13 mouse cellular contexts compared by ENCODE assay signal in genomic region chr5:134895291-134895690, GRCm38 (mm10). TPM values are rescaled to one million over a fixed set of nuclear protein-coding genes. Genes with fewer than 3 reads are reported as not detected.
DNase-seq lines count a peak whose midpoint lies in the region; ATAC-seq and TF ChIP-seq lines count a peak whose summit lies in the region.
"Had no signal": no experiment of that assay in that cellular context is flagged by ENCODE, and none has a peak within 500 bp of the region (broad histone marks: within the 10 kb centered on the region; RNA-seq: fewer than 3 reads in every experiment).

No protein-coding gene starts in this region.

- no peak overlapping the region for H3K27ac ChIP-seq in kidney, postnatal 0 days
- no peak overlapping the region for H3K27ac ChIP-seq in embryonic facial prominence, embryonic 10.5 days (replicated peaks)
- H3K27ac ChIP-seq in midbrain, postnatal 0 days (ENCODE audit: low read depth, low read length): no peak overlapping the region
- H3K27ac ChIP-seq: macrophage had no signal

- WGBS in kidney, postnatal 0 days: 41% methylated on average over 8 of the region's 8 CpGs
- WGBS in embryonic facial prominence, embryonic 10.5 days: 42% methylated on average over 8 of the region's 8 CpGs
- 79% methylated on average over 8 of the region's 8 CpGs for WGBS in midbrain, postnatal 0 days

- H3K9ac ChIP-seq in kidney, postnatal 0 days (ENCODE audit: low read depth, low read length): no peak overlapping the region
- H3K9ac ChIP-seq in midbrain, postnatal 0 days (replicated peaks; ENCODE audit: low read length, poor library complexity, severe bottlenecking): no peak overlapping the region

- no peak overlapping the region for H3K4me3 ChIP-seq in kidney, postnatal 0 days (replicated peaks; ENCODE audit: low read depth, low read length)
- H3K4me3 ChIP-seq in embryonic facial prominence, embryonic 10.5 days: no peak overlapping the region
- no peak overlapping the region for H3K4me3 ChIP-seq in midbrain, postnatal 0 days (ENCODE audit: low read depth, low read length)

- intact Hi-C loops in heart, postnatal 14 days (cut with DNase I): no loop called here

- no peaks in the 10 kb centered on the region for H3K9me3 ChIP-seq in kidney, postnatal 0 days (replicated peaks; ENCODE audit: low read length)
- H3K9me3 ChIP-seq in embryonic facial prominence, embryonic 10.5 days: no peaks in the 10 kb centered on the region
- H3K9me3 ChIP-seq in midbrain, postnatal 0 days (ENCODE audit: low read length): no peaks in the 10 kb centered on the region

- H3K4me2 ChIP-seq in kidney, postnatal 0 days (ENCODE audit: low read length): no peak overlapping the region
- no peak overlapping the region for H3K4me2 ChIP-seq in midbrain, postnatal 0 days (ENCODE audit: low read depth, low read length, poor library complexity, severe bottlenecking)

- H3K4me1 ChIP-seq in kidney, postnatal 0 days (replicated peaks; ENCODE audit: insufficient read depth, low read length): no peaks in the 10 kb centered on the region
- H3K4me1 ChIP-seq in embryonic facial prominence, embryonic 10.5 days: peaks cover 40% of the 10 kb centered on the region
- H3K4me1 ChIP-seq in midbrain, postnatal 0 days (ENCODE audit: insufficient read depth, low read length): no peaks in the 10 kb centered on the region

- peak; percentile 29 for DNase-seq in kidney, postnatal 0 days (ENCODE audit: low spot score)
- DNase-seq in kidney, postnatal 36 days: no peak
- peak; percentile 79 for DNase-seq in embryonic facial prominence, embryonic 10.5 days (ENCODE audit: low spot score)
- peak; percentile 73 to 74 for DNase-seq in heart, postnatal 14 days
- peak; percentile 61 for DNase-seq in lung, postnatal 14 days
- no peak for DNase-seq in midbrain, postnatal 0 days (ENCODE audit: low spot score)
- DNase-seq in right cerebral cortex, adult 2 months (ENCODE audit: low spot score in 2 of 2): no peak
- DNase-seq: cerebellum, adult 18-20 months had no signal

- H3K36me3 ChIP-seq in kidney, postnatal 0 days (ENCODE audit: insufficient read depth, low read length): no peaks in the 10 kb centered on the region
- no peaks in the 10 kb centered on the region for H3K36me3 ChIP-seq in embryonic facial prominence, embryonic 10.5 days (replicated peaks)
- no peaks in the 10 kb centered on the region for H3K36me3 ChIP-seq in midbrain, postnatal 0 days (ENCODE audit: insufficient read depth, low read length)

- ATAC-seq in kidney, postnatal 0 days (replicated peaks; ENCODE audit: low FRiP score, low read depth): no peak
- no peak for ATAC-seq in midbrain, postnatal 0 days (ENCODE audit: low FRiP score)
- no peak for ATAC-seq in erythroid progenitor cell, adult 5-6 weeks (replicated peaks; ENCODE audit: low FRiP score, poor library complexity, severe bottlenecking)
- ATAC-seq: activated CD4-positive, CD25-positive, alpha-beta regulatory T cell, adult 4 months had no signal

- H3K27me3 ChIP-seq in kidney, postnatal 0 days (ENCODE audit: insufficient read depth, low read length): no peaks in the 10 kb centered on the region
- peaks cover 4% of the 10 kb centered on the region; the same call in 1 of the 2 replicates for H3K27me3 ChIP-seq in embryonic facial prominence, embryonic 10.5 days (replicated peaks; ENCODE audit: low read depth, poor library complexity, severe bottlenecking)
- no peaks in the 10 kb centered on the region for H3K27me3 ChIP-seq in midbrain, postnatal 0 days (ENCODE audit: insufficient read depth, low read length)

- TF ChIP-seq CTCF in kidney, postnatal 0 days (IDR thresholded peaks at IDR 0.05; ENCODE audit: low read depth): no peak
- no peak for TF ChIP-seq CTCF in midbrain, postnatal 0 days (IDR thresholded peaks at IDR 0.05)

RNA-seq across cellular contexts. Expression of gene Tmem270, which starts 11.2 kb away (rescaled TPM):
- polyA plus RNA-seq in kidney, postnatal 0 days (2015; fragmentation: Nextera tagmentation; extraction: Ambion mirVana): not detected in 2 replicates
- not detected in 2 replicates for polyA plus RNA-seq in embryonic facial prominence, embryonic 10.5 days (2016; fragmentation: Nextera tagmentation; extraction: Ambion mirVana)
- total RNA-seq in heart, postnatal 14 days (2021): not detected
- not detected in 2 replicates for total RNA-seq in midbrain, postnatal 0 days (2014; rRNA removed)
- polyA plus RNA-seq in midbrain, postnatal 0 days (2015; fragmentation: Nextera tagmentation; extraction: Ambion mirVana): 0.19 TPM in 1 of 2 replicates, not detected in the other
- 2.5 TPM in 1 of 2 replicates, not detected in the other for total RNA-seq in erythroid progenitor cell, adult 5-6 weeks (2015; ENCODE audit: low replicate concordance)
- total RNA-seq in erythroid progenitor cell, adult 5-6 weeks (2017; ENCODE audit: low replicate concordance): not detected in 2 replicates
- total RNA-seq: layer of hippocampus, postnatal 10 days had no signal
- polyA plus RNA-seq: activated CD4-positive, CD25-positive, alpha-beta regulatory T cell, adult 4 months; macrophage; neural tube, embryonic 14.5 days had no signal

RNA-seq across cellular contexts. Expression of gene Cldn13, which starts 20.0 kb away (rescaled TPM):
- polyA plus RNA-seq in kidney, postnatal 0 days (2015; fragmentation: Nextera tagmentation; extraction: Ambion mirVana): 0.14 TPM in 1 of 2 replicates, not detected in the other
- polyA plus RNA-seq in embryonic facial prominence, embryonic 10.5 days (2016; fragmentation: Nextera tagmentation; extraction: Ambion mirVana): 2.1 and 2.8 TPM in 2 replicates
- total RNA-seq in heart, postnatal 14 days (2021): not detected
- not detected in 2 replicates for total RNA-seq in midbrain, postnatal 0 days (2014; rRNA removed)
- polyA plus RNA-seq in midbrain, postnatal 0 days (2015; fragmentation: Nextera tagmentation; extraction: Ambion mirVana): not detected in 2 replicates
- 702 and 793 TPM in 2 replicates for total RNA-seq in erythroid progenitor cell, adult 5-6 weeks (2015; ENCODE audit: low replicate concordance)
- total RNA-seq in erythroid progenitor cell, adult 5-6 weeks (2017; ENCODE audit: low replicate concordance): 370 and 493 TPM in 2 replicates
- total RNA-seq: layer of hippocampus, postnatal 10 days had no signal
- polyA plus RNA-seq: macrophage had no signal

RNA-seq across cellular contexts. Expression of gene Mettl27, which starts 36.9 kb away (rescaled TPM):
- polyA plus RNA-seq in kidney, postnatal 0 days (2015; fragmentation: Nextera tagmentation; extraction: Ambion mirVana): 41.5 and 43.4 TPM in 2 replicates
- 14.8 and 17.0 TPM in 2 replicates for polyA plus RNA-seq in embryonic facial prominence, embryonic 10.5 days (2016; fragmentation: Nextera tagmentation; extraction: Ambion mirVana)
- total RNA-seq in heart, postnatal 14 days (2021): 1 to 10 TPM; 5.7 to 5.9 TPM
- 4.7 and 5.0 TPM in 2 replicates for total RNA-seq in midbrain, postnatal 0 days (2014; rRNA removed)
- polyA plus RNA-seq in midbrain, postnatal 0 days (2015; fragmentation: Nextera tagmentation; extraction: Ambion mirVana): 7.2 and 7.5 TPM in 2 replicates
- 41.1 and 65.6 TPM in 2 replicates for total RNA-seq in erythroid progenitor cell, adult 5-6 weeks (2015; ENCODE audit: low replicate concordance)
- 28.3 and 42.1 TPM in 2 replicates for total RNA-seq in erythroid progenitor cell, adult 5-6 weeks (2017; ENCODE audit: low replicate concordance)

RNA-seq across cellular contexts. Expression of gene Cldn4, which starts 51.4 kb away (rescaled TPM):
- 55.7 and 59.1 TPM in 2 replicates for polyA plus RNA-seq in kidney, postnatal 0 days (2015; fragmentation: Nextera tagmentation; extraction: Ambion mirVana)
- polyA plus RNA-seq in embryonic facial prominence, embryonic 10.5 days (2016; fragmentation: Nextera tagmentation; extraction: Ambion mirVana): 16.7 and 17.5 TPM in 2 replicates
- total RNA-seq in heart, postnatal 14 days (2021): under 1 TPM; 0.14 to 0.59 TPM
- total RNA-seq in midbrain, postnatal 0 days (2014; rRNA removed): 0.77 TPM in 1 of 2 replicates, not detected in the other
- polyA plus RNA-seq in midbrain, postnatal 0 days (2015; fragmentation: Nextera tagmentation; extraction: Ambion mirVana): not detected in 2 replicates
- 0.84 TPM in 1 of 2 replicates, not detected in the other for total RNA-seq in erythroid progenitor cell, adult 5-6 weeks (2015; ENCODE audit: low replicate concordance)
- not detected in 2 replicates for total RNA-seq in erythroid progenitor cell, adult 5-6 weeks (2017; ENCODE audit: low replicate concordance)
- total RNA-seq: layer of hippocampus, postnatal 10 days had no signal
- polyA plus RNA-seq: activated CD4-positive, CD25-positive, alpha-beta regulatory T cell, adult 4 months; macrophage; neural tube, embryonic 14.5 days had no signal

Comparison
In these comparisons a context has a peak if more than half of its experiments do, and no peak if none do; other contexts are left out.
1. DNase-seq: peak in kidney, postnatal 0 days (single experiment), embryonic facial prominence, embryonic 10.5 days (single experiment), heart, postnatal 14 days (2 of 2) and lung, postnatal 14 days (single experiment); none in kidney, postnatal 36 days (0 of 2), midbrain, postnatal 0 days (single experiment) and right cerebral cortex, adult 2 months (0 of 2).
2. RNA of gene Cldn13, which starts 20.0 kb away (total RNA-seq): 370 to 793 TPM in erythroid progenitor cell, adult 5-6 weeks; not detected in heart, postnatal 14 days and not detected in midbrain, postnatal 0 days; every median in the first group is over 100 times any median in the second.